Mouse (Mus musculus): ENCODE measurements around the gene Ldb3.
A peak's percentile ranks its signal among the peaks of the same experiment; 100 is the strongest.

Ldb3 gene

GRCm38 (mm10) chr14:34588498-34588897 lies at the start of gene Ldb3:
TSS of gene Ldb3 (minus strand) at chr14:34588682.
- DNase-seq (ENCODE audit: low spot score): no peak

- DNase-seq (ENCODE audit: low spot score): no peak
Measured at GRCm38 (mm10) chr14:34635721-34636120, 47.2 kb upstream of the Ldb3 start.

GRCm38 (mm10) chr14:34635192-34635591 lies 46.7 kb upstream of the Ldb3 start:
- DNase-seq (ENCODE audit: low spot score): no peak

- DNase-seq (ENCODE audit: low spot score): no peak
Measured at GRCm38 (mm10) chr14:34632722-34633448, 44.4 kb upstream of the Ldb3 start.

- no peak for DNase-seq (ENCODE audit: low spot score)
Measured at GRCm38 (mm10) chr14:34626824-34627223, 38.3 kb upstream of the Ldb3 start.

- DNase-seq (ENCODE audit: low spot score): no peak
Measured at GRCm38 (mm10) chr14:34623531-34624210, 35.2 kb upstream of the Ldb3 start.

- no peak for DNase-seq (ENCODE audit: low spot score)
Measured at GRCm38 (mm10) chr14:34623074-34623473, 34.6 kb upstream of the Ldb3 start.

GRCm38 (mm10) chr14:34620611-34621376 lies 32.3 kb upstream of the Ldb3 start:
- peak; percentile 66 for DNase-seq (ENCODE audit: low spot score)

GRCm38 (mm10) chr14:34618808-34619207 lies 30.3 kb upstream of the Ldb3 start:
- DNase-seq (ENCODE audit: low spot score): no peak

GRCm38 (mm10) chr14:34616821-34617220 lies 28.3 kb upstream of the Ldb3 start:
- DNase-seq (ENCODE audit: low spot score): peak; percentile 95

- no peak for DNase-seq (ENCODE audit: low spot score)
Measured at GRCm38 (mm10) chr14:34615625-34616024, 27.1 kb upstream of the Ldb3 start.

- DNase-seq (ENCODE audit: low spot score): peak; percentile 20
Measured at GRCm38 (mm10) chr14:34615082-34615481, 26.6 kb upstream of the Ldb3 start.

- DNase-seq (ENCODE audit: low spot score): no peak
Measured at GRCm38 (mm10) chr14:34614551-34614950, 26.1 kb upstream of the Ldb3 start.

GRCm38 (mm10) chr14:34613523-34613922 lies 25.0 kb upstream of the Ldb3 start:
- no peak for DNase-seq (ENCODE audit: low spot score)

GRCm38 (mm10) chr14:34612222-34612621 lies 23.7 kb upstream of the Ldb3 start:
- peak; percentile 54 for DNase-seq (ENCODE audit: low spot score)

- no peak for DNase-seq (ENCODE audit: low spot score)
Measured at GRCm38 (mm10) chr14:34611591-34611990, 23.1 kb upstream of the Ldb3 start.

- no peak for DNase-seq (ENCODE audit: low spot score)
Measured at GRCm38 (mm10) chr14:34601910-34602309, 13.4 kb upstream of the Ldb3 start.

GRCm38 (mm10) chr14:34599941-34600340 lies 11.5 kb upstream of the Ldb3 start, which contains the start of gene Opn4:
TSS of gene Opn4 (minus strand) at chr14:34600142.
- DNase-seq (ENCODE audit: low spot score): no peak

GRCm38 (mm10) chr14:34595596-34596255 lies 7.2 kb upstream of the Ldb3 start:
- no peak for DNase-seq (ENCODE audit: low spot score)

GRCm38 (mm10) chr14:34591741-34592535 lies 3.5 kb upstream of the Ldb3 start:
- no peak for DNase-seq (ENCODE audit: low spot score)
